Mouse (Mus musculus): ENCODE measurements around the gene Ano5.

Gene Ano5

GRCm38 (mm10) chr7:51510671-51511651 lies at the start of gene Ano5:
Ano5 (plus strand) TSS chr7:51511029.
- peak; percentile 68 for DNase-seq (ENCODE audit: inconsistent ontology term)

DNA sequence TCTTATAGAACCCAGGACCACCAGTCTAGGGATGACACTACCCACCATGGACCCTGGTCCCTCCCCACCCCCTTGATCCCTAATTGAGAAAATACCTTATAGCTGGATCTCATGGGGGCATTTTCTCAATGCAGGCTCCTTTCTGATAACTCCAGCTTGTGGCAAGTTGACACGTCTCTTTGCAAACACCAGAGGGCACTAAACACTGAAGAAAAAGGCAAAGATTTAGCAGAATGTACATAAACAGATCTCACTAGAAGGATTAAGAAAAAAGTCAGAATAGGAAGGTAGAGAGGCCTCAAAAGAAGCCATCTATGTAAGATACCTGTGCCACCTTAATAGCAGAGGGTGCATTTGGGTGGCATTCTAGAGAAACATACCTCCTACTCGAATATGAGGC lies 11.4 kb upstream of the Ano5 start:
- DNase-seq (ENCODE audit: inconsistent ontology term): no peak

GRCm38 (mm10) chr7:51503940-51504339 lies 6.9 kb upstream of the Ano5 start:
- DNase-seq (ENCODE audit: inconsistent ontology term): no peak

DNA sequence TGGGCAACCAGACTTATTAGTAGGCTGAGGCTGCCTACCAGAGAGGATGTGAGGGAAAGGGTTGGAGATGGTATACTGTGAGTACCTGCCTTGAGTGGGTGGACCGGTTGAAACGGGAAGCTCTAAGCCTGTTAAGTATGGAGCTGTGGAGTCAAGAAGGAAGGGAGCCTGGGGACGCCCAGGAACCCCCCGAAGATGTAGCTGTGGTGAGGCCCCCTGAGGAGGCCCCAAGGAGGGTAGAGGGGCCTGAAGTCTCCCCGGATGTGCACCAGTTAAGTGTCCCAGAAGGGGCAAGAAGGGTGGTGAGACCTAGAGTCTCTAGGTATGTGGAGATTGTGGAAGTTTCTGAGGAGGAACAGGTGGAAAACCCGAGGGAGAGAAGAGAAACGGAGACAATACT lies 682 bp upstream of the Ano5 start:
- no peak for DNase-seq (ENCODE audit: inconsistent ontology term)

DNA sequence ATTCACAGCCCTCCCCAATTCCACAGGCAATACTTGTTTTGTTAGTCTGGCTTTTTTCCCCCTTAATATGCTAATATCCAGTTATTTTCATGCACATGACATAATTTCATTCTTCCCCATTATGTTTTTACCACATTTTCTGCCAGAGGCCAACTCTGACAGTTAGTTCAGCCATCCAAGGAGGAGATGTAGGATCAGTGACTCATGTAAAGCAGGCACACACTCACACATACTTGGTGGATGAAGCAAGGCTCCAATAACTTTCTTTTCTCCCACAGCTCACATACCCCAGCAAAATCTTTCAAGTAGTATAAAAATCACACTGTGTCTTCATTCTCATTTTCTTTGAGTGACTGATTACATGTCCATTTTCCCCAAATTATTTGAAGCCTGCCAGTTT lies 28.5 kb downstream of the Ano5 start:
- peak; percentile 61 for DNase-seq (ENCODE audit: inconsistent ontology term)

DNA sequence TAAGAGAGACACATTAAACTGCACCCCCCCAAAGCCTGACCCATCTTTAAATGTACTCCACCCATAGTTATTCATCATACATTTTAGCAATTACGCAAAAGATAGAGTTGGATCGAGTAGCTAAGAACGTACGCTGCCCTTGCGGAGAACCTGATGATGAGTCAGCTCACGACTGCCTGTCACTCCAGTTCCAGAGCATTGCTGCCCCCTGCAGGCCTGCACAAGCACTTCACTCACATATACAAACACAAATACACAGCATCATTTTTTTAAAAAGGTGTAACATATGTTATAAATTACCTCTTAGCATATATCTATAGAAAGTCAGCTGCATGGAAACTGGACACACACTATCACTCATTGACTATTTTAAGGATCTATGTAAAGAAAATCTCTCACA lies 29.9 kb downstream of the Ano5 start:
- DNase-seq (ENCODE audit: inconsistent ontology term): no peak

DNA sequence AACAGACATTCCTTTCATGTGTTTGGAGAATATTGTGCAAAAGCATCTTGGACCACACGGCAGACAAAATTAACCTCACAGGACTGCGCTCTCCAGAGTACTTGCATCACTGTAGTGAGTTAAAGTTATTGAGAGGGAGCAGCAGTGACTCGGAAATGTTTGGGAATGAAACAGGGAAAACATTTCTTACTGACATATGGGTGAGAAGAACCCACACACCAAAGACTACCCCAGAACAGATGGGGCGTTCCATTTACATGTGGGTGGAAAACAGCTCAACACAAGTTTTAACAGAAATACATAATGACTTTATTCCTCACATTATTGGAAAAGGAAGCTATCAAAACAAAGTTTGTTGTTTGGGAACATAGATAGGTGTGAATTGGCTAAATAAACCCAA lies 89.2 kb downstream of the Ano5 start:
- DNase-seq (ENCODE audit: inconsistent ontology term): no peak

- no peak for DNase-seq (ENCODE audit: inconsistent ontology term)
Measured at GRCm38 (mm10) chr7:51603741-51604140, 92.9 kb downstream of the Ano5 start.

GRCm38 (mm10) chr7:51614404-51614803 lies 103.6 kb downstream of the Ano5 start:
- peak; percentile 24 for DNase-seq (ENCODE audit: inconsistent ontology term)

DNA sequence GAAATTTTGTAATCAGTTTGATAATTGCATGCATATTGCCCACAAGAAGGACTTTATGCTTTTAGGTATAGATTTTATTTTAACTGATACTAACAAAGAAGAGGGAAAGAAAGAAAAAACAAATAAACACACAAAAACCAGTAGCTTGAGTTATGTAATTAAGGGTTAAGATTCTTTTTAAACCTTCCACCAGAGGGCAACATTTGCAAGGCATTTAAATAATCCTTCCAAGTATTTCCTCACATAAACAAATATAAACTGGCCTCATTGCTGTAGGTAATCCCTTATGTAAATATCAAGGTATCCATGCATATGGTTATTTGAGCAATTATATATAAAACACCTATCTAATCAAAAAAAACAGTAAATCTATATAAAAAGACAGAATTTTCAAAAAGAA lies 107.1 kb downstream of the Ano5 start:
- DNase-seq (ENCODE audit: inconsistent ontology term): peak; percentile 16

- DNase-seq (ENCODE audit: inconsistent ontology term): no peak
Measured at GRCm38 (mm10) chr7:51618412-51618811, 107.6 kb downstream of the Ano5 start.

- no peak for DNase-seq (ENCODE audit: inconsistent ontology term)
Measured at GRCm38 (mm10) chr7:51619977-51620376, 109.1 kb downstream of the Ano5 start.

- peak; percentile 59 for DNase-seq (ENCODE audit: inconsistent ontology term)
Measured at GRCm38 (mm10) chr7:51621694-51622145, 110.9 kb downstream of the Ano5 start, which contains the start of gene Slc17a6. Slc17a6 (plus strand) TSS chr7:51622006.

- DNase-seq (ENCODE audit: inconsistent ontology term): no peak
Measured at GRCm38 (mm10) chr7:51622196-51622595, 111.4 kb downstream of the Ano5 start.

GRCm38 (mm10) chr7:51622666-51623065 lies 111.8 kb downstream of the Ano5 start:
- no peak for DNase-seq (ENCODE audit: inconsistent ontology term)

DNA sequence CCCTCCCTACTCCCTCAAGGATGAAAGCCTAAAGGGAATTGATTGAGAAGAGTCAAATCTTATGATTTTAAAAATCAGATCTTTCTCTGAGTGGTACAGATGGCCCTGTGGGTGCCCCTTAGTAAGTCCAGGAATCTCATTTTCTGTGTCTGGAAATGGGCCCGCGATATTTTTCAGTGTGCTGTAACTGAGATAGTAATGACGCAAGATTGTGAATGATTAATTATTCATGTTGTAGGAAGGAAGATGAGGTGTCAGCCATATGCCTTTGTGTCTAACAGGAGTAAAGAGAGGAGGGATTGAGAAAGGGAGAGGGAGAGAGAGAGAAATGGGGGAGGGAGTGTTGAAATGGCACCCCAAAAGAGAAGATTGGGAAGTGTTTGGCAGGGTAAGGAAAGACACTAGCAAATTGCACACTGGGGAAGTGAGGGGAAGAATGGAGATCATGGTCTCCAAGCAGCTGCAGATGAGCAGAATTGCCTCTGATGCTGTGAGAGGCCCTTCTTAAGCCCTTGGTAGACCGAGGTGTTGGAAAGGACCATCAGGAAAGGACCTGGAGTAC lies 113.6 kb downstream of the Ano5 start:
- DNase-seq (ENCODE audit: inconsistent ontology term): no peak

DNA sequence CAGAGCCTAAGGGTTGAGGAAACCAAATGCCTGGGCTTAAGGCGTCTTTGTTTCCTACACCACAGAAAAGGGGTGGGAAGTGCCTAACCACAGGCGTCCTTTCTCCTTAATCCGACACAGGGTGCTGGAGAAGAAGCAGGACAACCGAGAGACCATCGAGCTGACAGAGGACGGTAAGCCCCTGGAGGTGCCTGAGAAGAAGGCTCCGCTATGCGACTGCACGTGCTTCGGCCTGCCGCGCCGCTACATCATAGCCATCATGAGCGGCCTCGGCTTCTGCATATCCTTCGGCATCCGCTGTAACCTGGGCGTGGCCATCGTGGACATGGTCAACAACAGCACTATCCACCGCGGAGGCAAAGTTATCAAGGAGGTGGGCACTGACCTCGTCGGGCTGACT lies 114.3 kb downstream of the Ano5 start:
- no peak for DNase-seq (ENCODE audit: inconsistent ontology term)

DNA sequence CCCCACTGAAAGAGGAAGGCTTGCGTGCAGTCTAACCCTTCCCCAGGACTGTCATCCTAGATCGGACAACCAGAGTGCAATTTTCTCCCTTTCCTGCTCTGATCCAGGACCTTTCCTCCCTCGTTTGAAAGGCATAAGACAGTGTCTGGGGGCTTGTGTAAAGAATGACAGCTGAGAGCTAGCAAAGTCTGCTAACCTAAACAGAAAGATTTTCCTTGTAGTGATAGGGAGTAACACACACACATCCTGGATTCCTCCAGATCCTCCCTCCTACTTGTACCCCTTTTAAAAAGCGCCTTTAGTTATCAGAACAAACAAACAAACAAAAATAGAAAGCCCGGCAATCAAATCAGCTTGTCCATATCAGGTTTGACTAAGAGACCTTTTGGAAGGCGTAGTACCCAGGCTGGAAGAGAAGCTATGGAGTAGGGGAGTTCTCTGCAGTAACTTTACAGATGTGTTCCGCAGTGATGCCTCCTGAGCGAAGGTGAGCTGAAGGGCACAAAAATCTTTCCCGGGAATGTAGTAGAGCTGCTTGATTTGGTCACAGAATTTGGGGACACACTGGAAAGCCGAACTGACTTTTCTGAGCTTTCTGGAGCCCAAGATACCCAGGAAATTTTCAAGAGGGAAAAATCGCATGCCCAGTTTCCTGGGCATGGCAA lies 114.9 kb downstream of the Ano5 start:
- DNase-seq (ENCODE audit: inconsistent ontology term): no peak

DNA sequence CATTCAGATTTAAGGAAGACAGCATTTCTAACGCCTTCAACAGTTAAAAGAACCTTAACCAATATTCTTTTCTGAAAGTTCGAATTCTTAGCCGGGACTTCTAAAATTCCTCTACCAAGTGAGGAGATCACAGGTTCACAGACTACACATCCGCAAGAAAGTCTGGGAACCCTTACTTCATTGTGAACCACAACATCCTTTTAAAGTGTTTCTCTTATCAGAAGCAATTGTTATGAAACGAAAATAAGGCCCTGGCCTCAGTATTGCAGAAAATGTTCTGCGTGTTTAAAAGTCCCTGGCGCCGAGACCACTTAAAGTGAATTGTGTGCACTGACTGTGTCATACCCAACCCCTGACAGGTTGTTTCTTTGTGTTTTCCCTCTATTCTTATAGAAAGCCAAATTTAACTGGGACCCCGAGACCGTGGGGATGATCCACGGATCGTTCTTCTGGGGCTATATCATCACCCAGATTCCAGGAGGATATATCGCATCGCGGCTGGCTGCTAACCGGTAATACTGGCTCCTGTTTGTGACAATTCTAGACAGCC lies 115.7 kb downstream of the Ano5 start:
- no peak for DNase-seq (ENCODE audit: inconsistent ontology term)

GRCm38 (mm10) chr7:51627001-51627631 lies 116.3 kb downstream of the Ano5 start:
- DNase-seq (ENCODE audit: inconsistent ontology term): no peak

DNA sequence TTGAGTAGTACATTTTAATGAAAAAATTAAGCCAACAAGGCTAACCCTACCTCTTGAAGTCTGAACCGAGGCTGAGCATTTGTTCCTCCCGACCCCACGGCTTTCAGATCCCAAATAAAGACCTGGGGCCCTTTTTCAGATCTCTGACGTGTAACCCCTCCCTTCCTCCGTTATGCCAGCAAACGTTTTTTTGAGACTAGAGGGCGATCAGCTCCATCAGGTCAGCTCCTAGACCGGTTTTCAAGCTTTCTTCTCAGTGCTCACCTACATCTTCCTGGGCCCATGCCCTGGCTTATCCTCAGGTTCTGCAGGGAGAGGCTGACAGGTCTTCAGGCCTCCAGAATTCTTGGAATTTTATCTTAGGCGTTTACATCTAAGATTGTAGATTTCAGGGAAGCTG lies 116.8 kb downstream of the Ano5 start:
- no peak for DNase-seq (ENCODE audit: inconsistent ontology term)

DNA sequence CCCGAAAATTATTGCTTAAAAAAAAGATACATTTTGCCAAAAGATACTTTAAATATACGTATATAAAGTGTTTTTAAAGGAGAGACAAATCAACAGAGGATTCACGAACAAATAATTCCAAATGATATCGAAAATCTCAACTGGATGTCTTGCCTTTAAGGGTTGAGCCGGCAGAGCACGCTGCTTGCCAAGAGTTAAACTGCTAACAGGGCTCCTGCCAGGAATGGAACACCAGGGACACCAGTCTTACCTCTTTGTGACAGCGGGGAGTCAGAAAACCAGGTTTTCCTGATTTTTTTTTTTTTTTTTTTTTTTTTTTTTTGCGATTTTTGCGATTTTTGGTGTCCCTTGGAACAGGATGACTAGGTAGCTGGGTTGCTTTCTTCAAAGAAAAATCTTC lies 117.5 kb downstream of the Ano5 start:
- DNase-seq (ENCODE audit: inconsistent ontology term): no peak
